Mouse (Mus musculus) heart, adult 2 months (tissue): ENCODE measurements at regions not wholly inside any gene's neighbourhood (a gene's known extent, or its start where the extent isn't known, plus 50 kb on each side); places are given as distances from the start of the nearest gene placed in this dataset.

ENCODE experiments used
- DNase-seq, 2 experiments: peaks; one replicate each; pipeline ENCODE4 v3.0.0; 2021
- H3K27ac ChIP-seq: fragments of 200-600 bp; 2 replicates; pipeline ENCODE4 v1.8.1; 2022
- H3K27me3 ChIP-seq: fragments of 200-500 bp; 2 replicates; pipeline ENCODE4 v1.6.1; 2012; ENCODE audit warnings: mild to moderate bottlenecking, low read length, inconsistent platforms, mixed read lengths; ENCODE audit not compliant: control insufficient read depth, insufficient read depth
- H3K36me3 ChIP-seq: fragments of 200-500 bp; 2 replicates; pipeline ENCODE4 v1.6.1; 2012; ENCODE audit warnings: low read length, inconsistent platforms; ENCODE audit not compliant: control insufficient read depth, insufficient read depth
- H3K4me1 ChIP-seq: fragments of 200-500 bp; 2 replicates; pipeline ENCODE4 v1.6.1; 2011; ENCODE audit warnings: low read length; ENCODE audit not compliant: control insufficient read depth, insufficient read depth
- H3K4me3 ChIP-seq: fragments of 200-600 bp; 2 replicates; pipeline ENCODE4 v1.8.1; 2022
- H3K79me2 ChIP-seq: fragments of 200-500 bp; replicated peaks from 2 replicates; pipeline ENCODE4 v1.6.1; 2012; ENCODE audit warnings: mild to moderate bottlenecking, inconsistent platforms, low read length, moderate library complexity, mixed read lengths; ENCODE audit not compliant: control insufficient read depth, insufficient read depth
- H3K9ac ChIP-seq: fragments of 200-500 bp; 2 replicates; pipeline ENCODE4 v1.6.1; 2012; ENCODE audit warnings: low read depth, mild to moderate bottlenecking, control low read depth, inconsistent platforms, low read length, mixed read lengths
- CTCF ChIP-seq: fragments of 200-600 bp; IDR thresholded peaks from 2 replicates; pipeline ENCODE4 v1.8.1; 2022; ENCODE audit warnings: antibody characterized with exemption, mild to moderate bottlenecking, moderate library complexity
- EP300 ChIP-seq: fragments of 200-500 bp; IDR thresholded peaks from 2 replicates; pipeline ENCODE4 v1.6.1; 2011; ENCODE audit warnings: low read depth, low read length, control low read depth; ENCODE audit not compliant: insufficient read depth
- POLR2A ChIP-seq: fragments of 200-500 bp; IDR thresholded peaks from 2 replicates; pipeline ENCODE4 v1.6.1; 2011; ENCODE audit warnings: mild to moderate bottlenecking, low read depth, low read length, control low read depth; ENCODE audit not compliant: insufficient read depth
- WGBS: fragments of 180-500 bp; shearing (Covaris S2); methylation state at CpG from one replicate; pipeline ENCODE4 v1.1.7; 2018; 5-methylcytosine and 5-hydroxymethylcytosine counted together
- intact Hi-C: fragments of 180-260 bp; cut with DNase I; formaldehyde crosslinking; loops from one replicate; pipeline ENCODE4 v1.15.1; 2025

DNA sequence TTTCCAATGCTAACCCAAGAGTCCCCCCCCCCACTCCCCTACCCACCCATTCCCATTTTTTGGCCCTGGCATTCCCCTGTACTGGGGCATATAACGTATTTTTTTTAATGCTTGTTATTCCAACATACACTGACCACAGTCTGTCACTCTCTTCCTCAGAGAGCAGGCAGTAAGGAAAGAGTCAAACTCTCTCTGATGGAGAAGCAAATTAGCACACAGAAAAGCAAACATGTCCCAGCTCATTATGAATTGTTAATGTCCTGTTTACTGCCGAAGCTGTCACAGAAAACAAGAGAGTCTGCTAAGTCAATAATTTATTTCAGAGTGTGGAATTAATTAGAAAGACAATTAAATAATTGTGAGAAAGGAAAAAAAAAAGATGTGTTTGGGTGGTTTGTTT, 2989.1 kb upstream of the 5930422O12Rik start:
- intact Hi-C loops, result no loop called here
- no peaks in the 10 kb centered on the region for H3K4me1 ChIP-seq
- no peak overlapping the region for H3K4me3 ChIP-seq
- no peak overlapping the region for H3K9ac ChIP-seq
- no peak for DNase-seq
- no peaks in the 10 kb centered on the region for H3K36me3 ChIP-seq
- no peaks in the 10 kb centered on the region for H3K27me3 ChIP-seq
- H3K27ac ChIP-seq, result no peak overlapping the region
- TF ChIP-seq EP300 (no peak), CTCF (no peak), POLR2A (no peak)
- no peaks in the 10 kb centered on the region for H3K79me2 ChIP-seq
- WGBS, result 72% methylated on average over 2 of the region's 2 CpGs

DNA sequence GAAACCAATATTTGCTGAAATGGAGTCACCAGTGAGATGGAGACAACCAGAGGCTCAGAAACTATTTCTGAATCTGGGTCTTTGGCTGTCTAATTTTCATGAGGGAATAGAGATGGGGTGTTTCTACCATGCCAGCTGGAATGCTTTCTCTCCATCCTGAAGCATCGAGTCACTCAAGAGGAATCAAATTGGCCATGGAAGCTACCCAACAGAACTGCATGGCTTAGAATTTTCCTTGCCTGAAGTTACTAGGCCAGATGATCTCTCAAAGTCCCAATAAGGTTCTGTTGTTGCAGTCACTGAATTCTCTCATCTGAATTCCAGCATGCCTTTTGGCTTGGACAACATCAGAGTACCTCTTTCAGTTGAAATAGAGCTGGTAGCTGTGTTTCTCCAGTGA, 2986.7 kb upstream of the 5930422O12Rik start:
- TF ChIP-seq POLR2A (no peak), EP300 (no peak)

DNA sequence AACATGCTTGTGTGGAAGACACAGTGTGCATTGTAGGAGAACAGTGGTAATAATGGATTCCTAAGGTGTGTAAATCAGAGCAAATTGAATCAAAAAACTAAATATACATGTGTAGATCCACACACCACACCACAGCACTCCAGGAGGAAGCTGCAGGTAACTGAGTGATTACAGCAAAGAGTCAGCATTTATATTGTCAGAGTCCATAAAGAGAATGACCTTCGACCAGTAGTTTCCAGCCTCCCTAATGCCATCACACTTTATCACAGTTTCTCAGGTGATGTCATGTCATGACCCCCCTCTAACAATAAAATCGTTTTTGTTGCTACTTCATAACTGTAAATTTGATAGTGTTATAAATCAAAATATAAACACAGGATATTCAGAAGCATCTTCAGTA, 2984.6 kb upstream of the 5930422O12Rik start:
- TF ChIP-seq EP300, result no peak
- no peak for TF ChIP-seq CTCF
- no peak for TF ChIP-seq POLR2A
- Histone ChIP-seq H3K9ac (no peak overlapping the region), H3K27ac (no peak overlapping the region), H3K27me3 (no peaks in the 10 kb centered on the region), H3K36me3 (no peaks in the 10 kb centered on the region), H3K79me2 (no peaks in the 10 kb centered on the region), H3K4me1 (no peaks in the 10 kb centered on the region), H3K4me3 (no peak overlapping the region)
- 41% methylated on average over 2 of the region's 2 CpGs for WGBS
- intact Hi-C loops, result no loop called here
- no peak for DNase-seq

More for the DNA sequence above, 2986.7 kb upstream of the 5930422O12Rik start:
- no peak overlapping the region for H3K4me3 ChIP-seq
- intact Hi-C loops, result no loop called here
- H3K27me3 ChIP-seq, result no peaks in the 10 kb centered on the region
- no peaks in the 10 kb centered on the region for H3K79me2 ChIP-seq
- 61% methylated on average over 1 of the region's 1 CpGs for WGBS
- H3K9ac ChIP-seq, result no peak overlapping the region
- no peaks in the 10 kb centered on the region for H3K4me1 ChIP-seq
- no peaks in the 10 kb centered on the region for H3K36me3 ChIP-seq
- H3K27ac ChIP-seq, result no peak overlapping the region
- no peak for DNase-seq

DNA sequence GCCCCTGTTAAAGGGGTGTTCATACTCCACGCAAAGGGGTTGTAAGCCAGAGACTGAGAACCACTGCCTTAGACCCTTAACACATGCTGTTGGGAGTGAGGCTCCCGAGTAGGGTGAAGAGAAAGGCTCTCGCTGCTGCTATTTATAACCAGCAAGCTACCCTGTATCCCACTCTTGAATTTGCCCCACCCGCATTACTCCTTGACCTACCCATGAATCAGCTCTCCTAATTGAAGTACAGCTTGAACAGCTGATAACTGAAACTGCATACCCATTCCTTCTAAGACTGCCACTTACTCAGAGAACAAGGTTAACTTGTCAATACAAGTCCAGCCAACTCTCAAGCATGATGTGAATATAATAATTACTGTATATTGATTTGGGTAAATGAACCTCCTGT, 2984.2 kb upstream of the 5930422O12Rik start:
- H3K36me3 ChIP-seq, result no peaks in the 10 kb centered on the region
- no peak overlapping the region for H3K9ac ChIP-seq
- intact Hi-C loops, result no loop called here
- H3K4me3 ChIP-seq, result no peak overlapping the region
- H3K79me2 ChIP-seq, result no peaks in the 10 kb centered on the region
- no peak for TF ChIP-seq EP300
- TF ChIP-seq CTCF, result no peak
- no peak for TF ChIP-seq POLR2A
- no peak overlapping the region for H3K27ac ChIP-seq
- WGBS, result 42% methylated on average over 4 of the region's 4 CpGs
- no peaks in the 10 kb centered on the region for H3K27me3 ChIP-seq
- no peak for DNase-seq
- no peaks in the 10 kb centered on the region for H3K4me1 ChIP-seq

DNA sequence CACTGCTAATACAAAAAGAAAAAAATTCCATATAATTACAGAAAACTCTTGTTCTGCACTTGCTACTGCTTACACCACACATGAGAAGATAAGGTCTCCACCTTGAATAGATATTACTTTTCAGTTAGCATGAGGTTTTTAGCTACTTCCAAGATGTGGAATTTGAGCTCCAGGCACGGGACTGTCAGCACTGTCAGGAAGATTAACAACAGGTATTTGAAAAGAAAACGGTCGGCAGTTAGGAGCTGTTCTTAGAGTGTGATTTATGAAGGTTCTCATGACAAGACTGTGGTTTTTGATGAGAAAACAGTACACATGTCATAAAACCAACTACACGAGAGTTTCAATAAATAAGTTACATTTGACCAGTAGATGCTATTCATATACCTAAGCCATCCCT, 2970.4 kb upstream of the 5930422O12Rik start:
- Histone ChIP-seq H3K27ac (no peak overlapping the region), H3K4me1 (no peaks in the 10 kb centered on the region), H3K9ac (no peak overlapping the region), H3K4me3 (no peak overlapping the region), H3K36me3 (no peaks in the 10 kb centered on the region), H3K79me2 (no peaks in the 10 kb centered on the region), H3K27me3 (no peaks in the 10 kb centered on the region)
- 59% methylated on average over 4 of the region's 4 CpGs for WGBS
- DNase-seq, result no peak
- TF ChIP-seq EP300 (no peak), CTCF (no peak), POLR2A (no peak)
- intact Hi-C loops, result no loop called here

DNA sequence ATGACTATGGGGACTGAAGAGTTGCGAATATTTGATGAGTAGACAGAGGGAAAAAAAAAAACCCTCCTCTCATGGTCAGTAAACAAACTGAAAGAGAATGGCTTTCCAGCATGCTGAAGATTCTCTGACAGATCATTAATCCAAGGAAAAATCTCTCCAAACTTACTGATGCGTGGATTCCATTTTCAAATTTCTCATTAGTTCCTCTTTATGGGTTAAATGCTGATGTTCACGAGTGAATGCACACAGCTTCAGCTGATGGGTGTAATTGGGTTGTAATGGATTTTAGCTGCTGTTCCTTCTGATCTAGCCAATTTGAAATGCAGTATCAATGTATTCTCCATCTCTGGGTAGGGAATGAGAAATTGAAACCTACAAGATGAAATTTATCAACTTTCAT, 2945.6 kb upstream of the 5930422O12Rik start:
- no peak for TF ChIP-seq CTCF
- no peak for TF ChIP-seq POLR2A
- TF ChIP-seq EP300, result no peak
- no peak overlapping the region for H3K4me3 ChIP-seq
- H3K4me1 ChIP-seq, result no peaks in the 10 kb centered on the region
- no peaks in the 10 kb centered on the region for H3K79me2 ChIP-seq
- DNase-seq, result no peak
- no peak overlapping the region for H3K27ac ChIP-seq
- H3K36me3 ChIP-seq, result no peaks in the 10 kb centered on the region
- 82% methylated on average over 3 of the region's 3 CpGs for WGBS
- H3K27me3 ChIP-seq, result no peaks in the 10 kb centered on the region
- intact Hi-C loops, result no loop called here
- no peak overlapping the region for H3K9ac ChIP-seq
